Mouse (Mus musculus) urinary bladder, adult 18-20 months (tissue): ENCODE data around the gene Hspa12b.

Source experiments
- DNase-seq, 2 experiments: peaks; one replicate each; pipeline ENCODE4 v3.0.0; 2022; ENCODE audit warnings: low spot score in 2 of 2, mixed read lengths in 2 of 2

Gene Hspa12b

DNA sequence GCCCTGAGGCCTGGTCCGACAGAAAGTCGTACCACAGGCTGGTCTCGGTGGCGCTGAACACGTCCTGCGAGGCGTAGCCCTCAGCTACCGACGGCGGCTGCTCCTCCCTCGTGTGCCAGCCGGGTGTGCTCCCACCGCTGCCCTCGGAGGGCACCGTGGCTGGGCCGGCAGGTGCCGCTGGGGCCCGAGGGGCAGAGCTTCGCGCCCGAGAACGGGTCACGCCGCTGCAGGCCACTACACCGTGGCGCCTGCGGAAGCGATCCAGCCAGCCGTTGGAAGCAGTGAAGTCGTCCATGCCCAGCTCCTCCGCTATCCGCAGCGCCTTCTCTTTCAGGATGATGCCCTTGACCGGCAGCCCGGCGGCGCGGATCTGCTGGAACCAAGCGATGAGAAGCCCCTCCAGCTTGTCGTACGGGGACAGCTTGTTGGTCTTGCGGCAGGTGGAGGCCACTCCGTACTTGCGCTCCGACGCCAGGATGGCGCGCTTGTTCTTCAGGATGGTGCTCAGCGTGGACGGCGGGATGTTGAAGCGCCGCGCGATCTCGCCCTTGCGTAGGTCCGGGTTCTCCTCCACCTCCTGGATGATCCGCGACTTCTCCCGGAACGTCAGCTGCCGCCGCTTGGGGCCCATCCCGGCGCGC lies 52.3 kb downstream of the Hspa12b start:
- DNase-seq, result peak; percentile 47 to 70

DNA sequence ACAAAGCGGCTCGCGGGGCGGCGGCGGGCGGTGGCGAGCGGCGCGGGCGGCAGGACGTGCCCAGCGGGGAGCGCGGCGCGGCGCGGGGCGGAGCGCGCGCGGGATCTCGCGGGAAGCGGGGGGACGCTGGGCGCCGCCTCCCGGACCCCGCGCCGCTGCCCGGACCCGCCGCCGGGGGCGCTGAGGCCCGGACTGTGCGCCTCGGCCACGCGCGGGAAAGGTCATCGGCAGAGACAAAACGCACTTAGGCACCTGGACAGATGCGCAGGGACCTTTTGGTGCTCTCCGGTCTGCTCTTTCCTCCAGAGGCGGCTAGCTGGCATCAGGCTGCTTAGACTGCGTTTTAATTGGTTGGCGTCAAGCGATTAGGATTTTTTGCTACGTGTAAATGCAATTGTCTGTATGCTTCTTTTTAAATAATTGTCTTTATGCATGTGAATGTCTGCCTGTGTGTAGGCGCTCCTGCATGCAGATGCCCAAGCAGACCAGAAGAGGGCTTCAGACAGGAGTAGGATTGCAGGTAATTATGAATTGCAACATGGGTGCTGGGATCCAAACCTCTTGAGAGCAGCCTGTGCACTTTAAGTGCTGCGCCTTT lies 53.0 kb downstream of the Hspa12b start, which contains the start of gene Cenpb:
Cenpb (minus strand) TSS at position 78 of the 598 bp plus-strand sequence.
- peak; percentile 73 to 84 for DNase-seq

DNA sequence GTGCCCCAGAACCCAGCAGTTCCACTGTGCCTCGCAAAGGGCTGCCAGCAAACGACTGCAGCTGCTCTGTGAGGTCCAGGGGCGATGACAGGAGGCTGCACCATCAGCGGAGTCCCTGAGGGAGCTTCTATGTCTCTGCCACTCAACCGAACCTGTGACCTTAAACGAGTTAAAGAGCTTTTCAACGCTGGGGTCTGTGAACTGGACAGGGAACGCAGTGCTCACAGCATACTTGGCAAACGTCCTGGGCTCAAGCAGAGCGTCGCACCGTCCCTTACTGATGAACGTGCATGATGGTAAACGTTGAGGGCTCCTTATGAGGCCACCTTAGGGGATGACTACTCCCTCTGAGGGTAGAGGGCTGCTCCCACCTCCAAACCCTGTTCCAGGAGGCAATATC lies 59.3 kb downstream of the Hspa12b start:
- no peak for DNase-seq

DNA sequence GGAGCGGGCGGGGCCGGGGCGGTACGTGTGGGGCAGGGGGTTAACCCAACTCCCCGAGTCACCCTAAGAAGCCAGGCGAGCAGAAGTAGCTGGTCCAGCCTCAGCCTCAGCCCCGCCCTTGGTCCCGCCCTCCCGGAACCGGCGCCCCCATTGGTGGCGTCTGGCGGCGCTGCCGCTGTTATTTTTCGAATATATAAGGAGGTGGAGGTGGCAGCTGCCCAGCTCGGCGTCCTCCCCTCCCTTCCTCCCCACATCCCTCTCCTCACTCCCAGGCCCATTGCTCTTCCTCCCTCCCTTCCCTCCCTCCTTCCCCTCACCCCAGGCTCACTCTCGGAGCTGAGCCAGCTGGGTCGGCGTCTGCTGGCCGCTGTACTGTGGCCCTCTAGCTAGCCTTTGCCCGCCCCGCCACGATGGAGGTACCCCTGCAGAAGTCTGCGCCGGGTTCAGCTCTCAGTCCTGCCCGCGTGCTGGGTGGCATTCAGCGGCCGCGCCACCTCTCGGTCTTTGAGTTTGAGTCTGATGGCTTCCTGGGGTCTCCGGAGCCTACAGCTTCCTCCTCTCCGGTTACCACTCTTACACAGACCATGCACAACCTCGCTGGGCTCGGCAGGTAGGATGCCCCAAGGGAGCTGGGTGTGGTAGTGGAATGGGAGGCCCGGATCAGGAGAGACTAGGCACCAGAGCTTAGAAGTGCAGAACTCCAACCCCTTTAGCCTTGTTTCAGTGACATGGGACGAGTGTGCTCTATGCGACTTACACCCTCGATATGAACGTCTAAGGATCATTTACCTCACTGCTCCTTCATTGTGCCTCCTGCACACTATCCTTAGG lies 59.9 kb downstream of the Hspa12b start, which contains the start of the genes Cdc25b and Spef1:
Cdc25b (plus strand) TSS at position 179 of the 831 bp plus-strand sequence.
Spef1 (minus strand) TSS at position 512 of the 831 bp plus-strand sequence.
- DNase-seq, result peak; percentile 79 to 84

DNA sequence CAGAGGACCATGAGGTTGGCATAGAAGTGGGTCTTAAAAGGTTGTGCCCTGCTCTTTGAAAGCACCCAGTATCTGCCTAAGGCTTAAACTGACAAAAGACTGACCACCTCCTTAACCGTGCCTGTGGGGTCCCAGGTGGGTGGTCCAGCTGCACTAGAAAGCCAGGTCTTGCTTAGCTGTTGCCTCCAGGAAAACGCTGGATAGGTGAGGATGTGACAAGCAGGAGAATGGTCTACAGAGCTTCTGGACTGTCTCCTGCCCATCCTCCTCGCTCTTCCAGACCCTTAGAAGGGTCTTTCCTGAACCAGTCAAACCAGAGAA lies 60.5 kb downstream of the Hspa12b start:
- no peak for DNase-seq

DNA sequence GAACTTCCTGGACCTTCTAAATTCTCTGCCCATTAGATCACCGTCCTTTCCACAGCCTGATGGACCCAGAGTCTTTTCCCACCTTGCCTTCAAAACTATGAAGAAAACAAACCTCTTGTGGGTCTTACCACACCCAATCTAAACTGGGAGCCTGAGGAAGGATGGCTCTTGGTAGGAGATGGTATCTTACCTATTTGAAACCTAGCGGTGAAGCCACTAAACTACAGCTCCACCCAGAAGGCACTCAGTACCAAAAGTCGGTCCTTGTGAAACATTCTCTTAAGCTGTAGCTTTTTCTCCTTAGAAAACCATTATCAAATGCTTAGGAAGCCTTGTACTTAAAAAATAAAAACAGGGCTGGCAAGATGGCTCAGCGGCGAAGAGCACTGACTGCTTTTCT lies 61.2 kb downstream of the Hspa12b start:
- no peak for DNase-seq

DNA sequence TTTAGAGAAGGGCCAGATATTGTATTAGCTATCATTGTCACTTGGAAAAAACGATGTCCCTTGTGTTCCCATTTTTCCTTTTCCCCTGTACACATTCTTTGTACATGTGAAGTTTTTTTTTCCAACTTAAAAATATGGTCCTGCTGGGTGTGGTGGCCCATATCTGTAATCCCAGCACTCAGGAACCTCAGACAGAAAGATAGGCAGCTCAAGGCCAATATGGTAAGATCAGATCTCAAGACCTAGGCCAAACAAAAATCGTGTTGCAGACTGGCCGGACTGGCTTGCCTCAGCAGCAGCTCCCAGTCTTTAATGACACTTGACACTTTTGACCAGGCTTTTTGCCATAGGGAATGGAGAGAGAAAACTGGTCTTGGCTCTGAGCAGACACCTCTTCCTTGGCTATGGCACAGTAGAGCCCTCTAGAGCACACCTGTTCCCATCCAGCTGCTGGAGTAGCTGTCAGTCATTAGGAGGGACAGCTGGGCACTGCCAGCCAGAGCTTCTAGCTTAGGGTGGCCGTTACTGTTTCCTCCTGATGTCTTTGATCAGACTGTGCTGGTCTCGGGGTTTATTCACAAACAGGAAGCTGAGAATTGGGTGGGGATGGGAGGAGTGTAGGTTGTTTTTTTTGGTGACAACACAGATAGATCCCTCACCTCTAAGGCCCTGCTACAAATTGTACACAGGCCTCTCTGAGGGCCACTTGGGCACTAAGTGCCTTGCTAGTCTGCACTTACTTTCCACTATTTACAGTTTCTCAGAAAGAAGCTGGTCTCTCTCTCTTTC lies 62.6 kb downstream of the Hspa12b start:
- no peak for DNase-seq

DNA sequence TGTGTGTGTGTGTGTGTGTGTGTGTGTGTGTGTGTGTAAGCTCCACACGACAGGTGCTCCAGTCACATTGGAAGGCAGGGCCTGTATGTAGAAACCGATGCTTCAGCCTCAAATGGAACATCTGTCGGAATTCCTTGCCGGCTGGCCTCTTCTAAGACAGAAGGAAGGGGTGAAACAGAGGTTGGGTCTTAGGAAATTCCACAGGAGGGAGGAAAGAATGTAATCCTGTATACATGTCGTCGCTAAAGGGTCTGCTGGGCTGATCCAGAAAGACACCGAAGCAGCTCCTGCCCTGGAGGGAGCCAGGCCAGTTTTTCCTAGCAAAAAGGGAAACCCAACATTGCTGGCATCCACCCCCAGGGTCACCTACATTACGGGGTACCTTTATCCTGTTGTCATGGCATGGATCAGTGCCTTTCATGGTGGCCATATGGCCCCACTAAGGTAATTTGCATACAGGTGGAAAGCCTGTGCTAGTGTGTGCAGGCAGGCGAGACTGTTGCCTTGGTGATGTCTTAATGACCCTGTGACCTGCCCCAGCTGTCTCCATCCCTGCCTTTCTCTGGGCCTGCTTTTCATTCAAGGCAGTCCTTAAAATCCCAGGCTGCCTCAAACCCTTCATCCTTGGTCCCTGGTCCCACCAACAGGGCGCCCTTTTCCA lies 63.4 kb downstream of the Hspa12b start:
- no peak for DNase-seq

DNA sequence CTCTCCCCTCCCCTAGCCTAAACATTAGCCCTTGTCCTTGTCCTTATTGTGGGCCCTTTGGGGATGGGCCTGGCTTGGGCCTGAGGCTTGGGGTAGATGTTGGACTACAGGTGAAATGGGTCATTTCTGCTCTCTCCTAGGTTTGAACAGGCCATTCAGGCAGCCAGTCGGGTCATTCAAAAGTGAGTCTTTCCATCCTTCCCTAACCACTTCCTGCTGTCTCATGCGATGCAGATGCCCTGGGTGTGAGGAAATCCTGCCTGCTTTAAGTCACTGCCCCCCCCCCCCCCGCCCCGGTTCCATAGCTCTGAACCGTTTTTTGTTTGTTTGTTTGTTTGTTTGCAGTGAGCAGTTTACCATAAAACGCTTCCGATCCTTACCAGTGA lies 63.9 kb downstream of the Hspa12b start:
- DNase-seq, result no peak
